ENCODE assay signal across 7 mouse cellular contexts in the genomic region with DNA sequence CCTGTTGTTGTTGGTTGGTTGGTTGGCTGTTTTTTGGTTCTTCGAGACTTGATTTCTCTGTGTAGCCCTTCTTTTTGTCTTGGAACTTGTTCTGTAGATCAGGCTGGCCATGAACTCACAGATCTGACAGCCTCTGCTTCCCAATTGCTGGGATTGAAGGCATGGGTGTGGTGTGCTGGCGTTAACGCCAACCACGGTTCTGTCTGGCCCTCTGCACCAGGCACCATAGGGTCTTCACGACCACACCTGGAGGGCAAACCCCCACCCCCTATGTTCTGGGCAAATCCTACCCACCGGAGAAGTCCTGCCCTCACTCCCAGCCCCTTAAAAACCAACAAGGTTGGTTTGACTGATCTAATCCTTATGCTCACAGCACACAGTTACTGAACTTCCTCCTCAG. TPM values are rescaled to one million over a fixed set of nuclear protein-coding genes. Genes with fewer than 3 reads are reported as not detected.
A peak's percentile ranks its signal among the peaks of the same experiment; 100 is the strongest.
DNase-seq lines count a peak whose midpoint lies in the region; ATAC-seq lines count a peak whose summit lies in the region.

No protein-coding gene starts in this region.

- 62% methylated on average over 6 of the region's 6 CpGs for WGBS in neural tube, embryonic 11.5 days
- WGBS in liver, embryonic 15.5 days (ENCODE audit: insufficient replicate concordance): 45% methylated on average over 6 of the region's 6 CpGs

- no peaks in the 10 kb centered on the region for H3K9me3 ChIP-seq in neural tube, embryonic 11.5 days (ENCODE audit: control insufficient read depth, low read length)
- no peaks in the 10 kb centered on the region for H3K9me3 ChIP-seq in liver, embryonic 15.5 days (replicated peaks)

- no peak overlapping the region for H3K27ac ChIP-seq in neural tube, embryonic 11.5 days (ENCODE audit: low read depth, low read length)
- H3K27ac ChIP-seq in liver, embryonic 15.5 days (replicated peaks): no peak overlapping the region

- no peak for DNase-seq in neural tube, embryonic 11.5 days (ENCODE audit: low spot score)
- DNase-seq in neural tube, embryonic 10.5 days (ENCODE audit: extremely low spot score, low spot score): no peak
- no peak for DNase-seq in urinary bladder, postnatal 25 days (ENCODE audit: low spot score)
- no peak for DNase-seq in thymus, adult 18-20 months
- DNase-seq in frontal cortex, postnatal 25 days (ENCODE audit: low spot score in 2 of 2): no peak

- H3K9ac ChIP-seq in neural tube, embryonic 11.5 days (ENCODE audit: low read length): no peak overlapping the region; the same call in 1 of the 2 replicates
- peak overlapping the region; percentile 55; the same call in 1 of the 2 replicates for H3K9ac ChIP-seq in liver, embryonic 15.5 days

- H3K4me2 ChIP-seq in neural tube, embryonic 11.5 days (ENCODE audit: low read depth): no peak overlapping the region
- peak overlapping the region; percentile 96 for H3K4me2 ChIP-seq in liver, embryonic 15.5 days

- ATAC-seq in neural tube, embryonic 11.5 days (ENCODE audit: insufficient read depth, low FRiP score, low TSS enrichment): peak; percentile 24; the same call in 1 of the 2 replicates
- peak; percentile 23; the same call in 1 of the 2 replicates for ATAC-seq in granulocyte monocyte progenitor cell, adult 5-6 weeks (replicated peaks; ENCODE audit: poor library complexity, severe bottlenecking)
- ATAC-seq in liver, embryonic 15.5 days (ENCODE audit: insufficient read depth): peak; percentile 12; the same call in 1 of the 2 replicates

- H3K27me3 ChIP-seq in neural tube, embryonic 11.5 days (ENCODE audit: control insufficient read depth, insufficient read depth, low read length): no peaks in the 10 kb centered on the region
- no peaks in the 10 kb centered on the region for H3K27me3 ChIP-seq in liver, embryonic 15.5 days

- H3K36me3 ChIP-seq in neural tube, embryonic 11.5 days (ENCODE audit: control insufficient read depth, insufficient read depth, low read length): no peaks in the 10 kb centered on the region
- peaks cover 14% of the 10 kb centered on the region for H3K36me3 ChIP-seq in liver, embryonic 15.5 days (replicated peaks)

- H3K4me3 ChIP-seq in neural tube, embryonic 11.5 days (ENCODE audit: low read depth, low read length): no peak overlapping the region; the same call in 1 of the 2 replicates
- no peak overlapping the region for H3K4me3 ChIP-seq in liver, embryonic 15.5 days (replicated peaks)

- no peaks in the 10 kb centered on the region; the same call in 1 of the 2 replicates for H3K4me1 ChIP-seq in neural tube, embryonic 11.5 days (ENCODE audit: control insufficient read depth, insufficient read depth, low read length)
- peaks cover 21% of the 10 kb centered on the region for H3K4me1 ChIP-seq in liver, embryonic 15.5 days (replicated peaks)

RNA-seq across cellular contexts. Expression of a gene that starts 0.5 kb away (rescaled TPM):
- polyA plus RNA-seq in neural tube, embryonic 11.5 days (2014; fragmentation: Nextera tagmentation; extraction: Ambion mirVana): 6.7 and 7.0 TPM in 2 replicates
- total RNA-seq in granulocyte monocyte progenitor cell, adult 5-6 weeks (2014; fragmentation: Nextera tagmentation): 10.1 and 13.1 TPM in 2 replicates
- total RNA-seq in granulocyte monocyte progenitor cell, adult 5-6 weeks (2017): 4.6 and 14.9 TPM in 2 replicates
- 2.3 and 2.5 TPM in 2 replicates for polyA plus RNA-seq in liver, embryonic 15.5 days (2015; fragmentation: Nextera tagmentation; extraction: Ambion mirVana)

RNA-seq across cellular contexts. Expression of a gene that starts 16.5 kb away (rescaled TPM):
- 28.3 and 31.1 TPM in 2 replicates for polyA plus RNA-seq in neural tube, embryonic 11.5 days (2014; fragmentation: Nextera tagmentation; extraction: Ambion mirVana)
- total RNA-seq in granulocyte monocyte progenitor cell, adult 5-6 weeks (2014; fragmentation: Nextera tagmentation): 21.5 and 24.1 TPM in 2 replicates
- total RNA-seq in granulocyte monocyte progenitor cell, adult 5-6 weeks (2017): 11.0 and 20.7 TPM in 2 replicates
- polyA plus RNA-seq in liver, embryonic 15.5 days (2015; fragmentation: Nextera tagmentation; extraction: Ambion mirVana): 19.3 and 20.6 TPM in 2 replicates

RNA-seq across cellular contexts. Expression of a gene that starts 19.8 kb away (rescaled TPM):
- 647 and 654 TPM in 2 replicates for polyA plus RNA-seq in neural tube, embryonic 11.5 days (2014; fragmentation: Nextera tagmentation; extraction: Ambion mirVana)
- total RNA-seq in granulocyte monocyte progenitor cell, adult 5-6 weeks (2014; fragmentation: Nextera tagmentation): 415 and 437 TPM in 2 replicates
- 2,035 and 2,054 TPM in 2 replicates for total RNA-seq in granulocyte monocyte progenitor cell, adult 5-6 weeks (2017)
- 138 and 147 TPM in 2 replicates for polyA plus RNA-seq in liver, embryonic 15.5 days (2015; fragmentation: Nextera tagmentation; extraction: Ambion mirVana)

RNA-seq across cellular contexts. Expression of a gene that starts 28.3 kb away (rescaled TPM):
- polyA plus RNA-seq in neural tube, embryonic 11.5 days (2014; fragmentation: Nextera tagmentation; extraction: Ambion mirVana): 29.3 and 30.6 TPM in 2 replicates
- 21.9 and 23.1 TPM in 2 replicates for total RNA-seq in granulocyte monocyte progenitor cell, adult 5-6 weeks (2014; fragmentation: Nextera tagmentation)
- 11.5 and 14.1 TPM in 2 replicates for total RNA-seq in granulocyte monocyte progenitor cell, adult 5-6 weeks (2017)
- 6.2 and 7.1 TPM in 2 replicates for polyA plus RNA-seq in liver, embryonic 15.5 days (2015; fragmentation: Nextera tagmentation; extraction: Ambion mirVana)

RNA-seq across cellular contexts. Expression of a gene that starts 47.4 kb away (rescaled TPM):
- polyA plus RNA-seq in neural tube, embryonic 11.5 days (2014; fragmentation: Nextera tagmentation; extraction: Ambion mirVana): 5.4 and 5.9 TPM in 2 replicates
- 18.3 and 22.7 TPM in 2 replicates for total RNA-seq in granulocyte monocyte progenitor cell, adult 5-6 weeks (2014; fragmentation: Nextera tagmentation)
- 8.5 and 10.6 TPM in 2 replicates for total RNA-seq in granulocyte monocyte progenitor cell, adult 5-6 weeks (2017)
- polyA plus RNA-seq in liver, embryonic 15.5 days (2015; fragmentation: Nextera tagmentation; extraction: Ambion mirVana): 2.4 and 2.5 TPM in 2 replicates
